Mouse (Mus musculus): ENCODE measurements around the gene Ccdc141. TPM values are rescaled to one million over a fixed set of nuclear protein-coding genes. Genes with fewer than 3 reads are reported as not detected.

Ccdc141 gene
- polyA plus RNA-seq, 1 experiment from 2014 or later, result 3.4 TPM

DNA sequence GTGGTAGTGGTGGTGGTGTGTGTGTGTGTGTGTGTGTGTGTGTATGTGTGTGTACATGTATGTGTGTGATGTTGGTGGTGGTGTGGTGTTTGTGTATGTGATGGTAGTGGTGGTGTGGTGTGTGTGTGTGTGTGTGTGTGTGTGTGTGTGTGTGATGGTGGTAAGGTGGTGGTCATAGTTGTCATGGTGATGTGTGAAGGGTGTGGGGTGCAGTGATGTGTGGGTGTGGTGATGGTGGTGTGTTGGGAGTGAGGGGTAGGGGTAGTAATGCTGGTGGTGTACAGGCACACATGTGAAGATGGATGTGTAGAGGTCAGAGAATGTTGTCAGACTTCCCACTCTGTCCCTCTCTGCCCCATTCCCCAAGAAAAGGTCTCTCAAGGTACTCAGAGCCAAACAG lies 85.1 kb downstream of the Ccdc141 start:
- no peak overlapping the region for H3K9ac ChIP-seq (ENCODE audit: low read length)
- H3K4me1 ChIP-seq (replicated peaks; ENCODE audit: control insufficient read depth, insufficient read depth, low read length), result no peaks in the 10 kb centered on the region
- no peaks in the 10 kb centered on the region for H3K27me3 ChIP-seq (ENCODE audit: control insufficient read depth, insufficient read depth, low read length)
- no peak overlapping the region for H3K4me3 ChIP-seq (ENCODE audit: low read depth, low read length)
- no peaks in the 10 kb centered on the region for H3K36me3 ChIP-seq (ENCODE audit: control insufficient read depth, insufficient read depth, low read length)
- H3K9me3 ChIP-seq (ENCODE audit: control insufficient read depth, low read length), result no peaks in the 10 kb centered on the region
- DNase-seq (ENCODE audit: low spot score) (no peak), ATAC-seq (replicated peaks; ENCODE audit: low FRiP score) (no peak)
- no peak overlapping the region for H3K4me2 ChIP-seq (ENCODE audit: low read depth, low read length, severe bottlenecking)
- no peak overlapping the region for H3K27ac ChIP-seq (ENCODE audit: low read depth, low read length)

DNA sequence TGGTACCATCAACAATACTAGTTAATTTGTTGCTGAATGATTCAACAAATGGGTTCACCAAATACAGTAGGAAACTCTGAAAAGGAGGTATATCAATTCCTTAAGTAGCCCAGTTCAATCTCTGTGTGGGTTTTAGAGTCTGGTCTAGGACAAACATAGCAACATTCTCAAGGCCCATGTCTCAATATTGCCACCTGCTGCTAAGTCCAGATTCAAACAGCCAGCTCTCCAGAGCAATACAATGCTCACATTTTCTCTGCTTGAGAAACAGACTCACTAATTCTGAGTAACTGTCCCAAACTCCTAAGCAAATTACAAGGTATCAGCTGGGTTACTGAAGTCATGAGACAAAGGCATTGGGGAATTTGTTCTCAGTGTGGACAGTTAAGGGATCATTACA lies 85.8 kb downstream of the Ccdc141 start:
- ATAC-seq (replicated peaks; ENCODE audit: low FRiP score) (no peak), DNase-seq (ENCODE audit: low spot score) (no peak)
- Histone ChIP-seq H3K27ac (ENCODE audit: low read depth, low read length) (no peak overlapping the region), H3K9ac (ENCODE audit: low read length) (no peak overlapping the region), H3K4me1 (replicated peaks; ENCODE audit: control insufficient read depth, insufficient read depth, low read length) (no peaks in the 10 kb centered on the region), H3K4me2 (ENCODE audit: low read depth, low read length, severe bottlenecking) (no peak overlapping the region), H3K36me3 (ENCODE audit: control insufficient read depth, insufficient read depth, low read length) (no peaks in the 10 kb centered on the region), H3K9me3 (ENCODE audit: control insufficient read depth, low read length) (no peaks in the 10 kb centered on the region), H3K27me3 (ENCODE audit: control insufficient read depth, insufficient read depth, low read length) (no peaks in the 10 kb centered on the region), H3K4me3 (ENCODE audit: low read depth, low read length) (no peak overlapping the region)

DNA sequence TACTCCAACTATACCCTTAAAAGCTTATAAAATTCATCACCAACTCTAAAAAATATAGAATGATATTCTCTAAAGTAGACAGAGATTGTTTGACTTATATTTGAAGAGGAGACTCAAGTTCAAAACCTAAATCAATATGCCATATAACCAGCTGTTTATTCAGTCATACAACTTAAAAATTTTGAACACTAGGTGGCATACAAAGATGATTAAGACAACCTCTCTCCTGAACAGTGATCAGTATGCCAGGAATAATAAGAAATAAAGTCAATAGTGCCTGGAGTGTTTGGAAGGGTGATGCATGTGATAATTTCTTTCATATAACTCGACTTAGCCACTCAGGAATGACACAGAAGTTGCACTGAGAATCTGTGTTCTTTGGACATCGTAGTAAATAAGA lies 89.3 kb downstream of the Ccdc141 start:
- no peaks in the 10 kb centered on the region for H3K36me3 ChIP-seq (ENCODE audit: control insufficient read depth, insufficient read depth, low read length)
- H3K27me3 ChIP-seq (ENCODE audit: control insufficient read depth, insufficient read depth, low read length), result no peaks in the 10 kb centered on the region
- WGBS, result 85% methylated on average over 2 of the region's 2 CpGs
- no peak for ATAC-seq (replicated peaks; ENCODE audit: low FRiP score)
- H3K4me1 ChIP-seq (replicated peaks; ENCODE audit: control insufficient read depth, insufficient read depth, low read length), result no peaks in the 10 kb centered on the region
- no peak overlapping the region for H3K27ac ChIP-seq (ENCODE audit: low read depth, low read length)
- H3K9ac ChIP-seq (ENCODE audit: low read length), result no peak overlapping the region
- no peak overlapping the region for H3K4me3 ChIP-seq (ENCODE audit: low read depth, low read length)
- no peaks in the 10 kb centered on the region for H3K9me3 ChIP-seq (ENCODE audit: control insufficient read depth, low read length)
- H3K4me2 ChIP-seq (ENCODE audit: low read depth, low read length, severe bottlenecking), result no peak overlapping the region
- no peak for DNase-seq (ENCODE audit: low spot score)

DNA sequence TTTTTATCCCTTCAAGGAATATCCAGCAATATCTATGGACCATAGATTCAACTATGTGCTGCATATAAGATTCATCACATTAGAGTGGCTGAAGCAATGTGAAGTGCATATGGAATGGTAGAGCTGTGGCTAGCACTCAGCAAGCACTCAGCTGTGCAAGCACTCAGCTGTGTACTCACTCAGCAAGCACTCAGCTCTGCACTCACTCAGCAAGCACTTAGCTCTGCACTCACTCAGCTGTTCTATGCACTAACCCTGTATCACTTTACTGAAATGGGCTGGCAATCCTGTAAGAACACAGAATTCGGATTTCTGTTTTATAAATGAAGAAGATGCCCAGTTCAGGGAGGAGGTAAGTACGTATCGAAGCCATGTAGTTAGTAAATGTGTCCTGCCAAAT lies 89.8 kb downstream of the Ccdc141 start:
- WGBS, result 78% methylated on average over 3 of the region's 3 CpGs
- Histone ChIP-seq H3K9ac (ENCODE audit: low read length) (no peak overlapping the region), H3K27ac (ENCODE audit: low read depth, low read length) (no peak overlapping the region), H3K9me3 (ENCODE audit: control insufficient read depth, low read length) (no peaks in the 10 kb centered on the region), H3K4me2 (ENCODE audit: low read depth, low read length, severe bottlenecking) (no peak overlapping the region), H3K36me3 (ENCODE audit: control insufficient read depth, insufficient read depth, low read length) (no peaks in the 10 kb centered on the region), H3K27me3 (ENCODE audit: control insufficient read depth, insufficient read depth, low read length) (no peaks in the 10 kb centered on the region), H3K4me3 (ENCODE audit: low read depth, low read length) (no peak overlapping the region), H3K4me1 (replicated peaks; ENCODE audit: control insufficient read depth, insufficient read depth, low read length) (no peaks in the 10 kb centered on the region)
- DNase-seq (ENCODE audit: low spot score), result no peak
- no peak for ATAC-seq (replicated peaks; ENCODE audit: low FRiP score)

DNA sequence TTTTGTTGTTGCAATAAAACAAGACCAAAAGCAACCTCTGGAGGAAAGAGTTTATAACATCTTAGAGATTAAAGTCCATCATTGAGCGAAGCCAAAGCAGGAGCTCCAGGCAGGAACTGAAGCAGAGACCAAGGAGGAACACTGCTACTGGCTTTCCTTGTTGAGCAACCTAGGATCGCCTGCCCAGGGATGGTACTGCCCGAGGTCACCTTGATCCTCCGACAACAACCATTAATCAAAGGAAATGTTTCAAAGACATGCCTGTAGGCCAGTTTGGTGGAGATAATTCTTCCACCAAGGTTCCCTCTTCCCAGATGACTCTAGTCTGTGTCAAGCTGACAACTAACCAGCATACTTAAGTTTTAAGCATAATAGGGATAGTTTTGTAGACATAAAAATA lies 91.7 kb downstream of the Ccdc141 start:
- Histone ChIP-seq H3K27me3 (ENCODE audit: control insufficient read depth, insufficient read depth, low read length) (no peaks in the 10 kb centered on the region), H3K27ac (ENCODE audit: low read depth, low read length) (no peak overlapping the region), H3K36me3 (ENCODE audit: control insufficient read depth, insufficient read depth, low read length) (no peaks in the 10 kb centered on the region), H3K4me2 (ENCODE audit: low read depth, low read length, severe bottlenecking) (no peak overlapping the region), H3K9me3 (ENCODE audit: control insufficient read depth, low read length) (no peaks in the 10 kb centered on the region), H3K4me1 (replicated peaks; ENCODE audit: control insufficient read depth, insufficient read depth, low read length) (no peaks in the 10 kb centered on the region), H3K4me3 (ENCODE audit: low read depth, low read length) (no peak overlapping the region), H3K9ac (ENCODE audit: low read length) (no peak overlapping the region)
- ATAC-seq (replicated peaks; ENCODE audit: low FRiP score), result no peak
- 94% methylated on average over 4 of the region's 4 CpGs for WGBS
- DNase-seq (ENCODE audit: low spot score), result no peak

DNA sequence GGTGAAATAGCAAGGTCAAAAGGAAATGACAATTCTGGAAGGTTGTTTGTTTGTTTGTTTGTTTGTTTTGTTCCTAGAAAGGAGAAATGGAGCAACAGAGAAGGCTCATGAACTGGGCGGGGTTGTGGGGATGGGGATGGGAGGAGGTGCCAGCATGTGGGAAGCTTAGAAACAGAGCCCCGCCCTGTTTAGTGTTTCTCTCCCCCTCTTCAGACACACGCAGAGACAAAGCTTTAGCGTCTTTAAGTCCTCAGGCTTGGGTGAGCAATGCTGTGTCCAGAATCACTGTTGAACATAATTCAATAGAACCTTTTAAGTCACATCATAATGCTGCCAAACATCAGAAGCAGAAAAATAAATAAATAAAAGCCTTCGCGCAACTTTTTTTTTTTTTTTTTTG lies 96.1 kb downstream of the Ccdc141 start:
- DNase-seq (ENCODE audit: low spot score) (no peak), ATAC-seq (replicated peaks; ENCODE audit: low FRiP score) (no peak)
- 38% methylated on average over 6 of the region's 6 CpGs for WGBS
- no peak overlapping the region for H3K27ac ChIP-seq (ENCODE audit: low read depth, low read length)
- no peaks in the 10 kb centered on the region for H3K4me1 ChIP-seq (replicated peaks; ENCODE audit: control insufficient read depth, insufficient read depth, low read length)
- H3K4me2 ChIP-seq (ENCODE audit: low read depth, low read length, severe bottlenecking), result no peak overlapping the region
- no peaks in the 10 kb centered on the region for H3K27me3 ChIP-seq (ENCODE audit: control insufficient read depth, insufficient read depth, low read length)
- H3K9me3 ChIP-seq (ENCODE audit: control insufficient read depth, low read length), result no peaks in the 10 kb centered on the region
- no peak overlapping the region for H3K4me3 ChIP-seq (ENCODE audit: low read depth, low read length)
- no peaks in the 10 kb centered on the region for H3K36me3 ChIP-seq (ENCODE audit: control insufficient read depth, insufficient read depth, low read length)
- no peak overlapping the region for H3K9ac ChIP-seq (ENCODE audit: low read length)

DNA sequence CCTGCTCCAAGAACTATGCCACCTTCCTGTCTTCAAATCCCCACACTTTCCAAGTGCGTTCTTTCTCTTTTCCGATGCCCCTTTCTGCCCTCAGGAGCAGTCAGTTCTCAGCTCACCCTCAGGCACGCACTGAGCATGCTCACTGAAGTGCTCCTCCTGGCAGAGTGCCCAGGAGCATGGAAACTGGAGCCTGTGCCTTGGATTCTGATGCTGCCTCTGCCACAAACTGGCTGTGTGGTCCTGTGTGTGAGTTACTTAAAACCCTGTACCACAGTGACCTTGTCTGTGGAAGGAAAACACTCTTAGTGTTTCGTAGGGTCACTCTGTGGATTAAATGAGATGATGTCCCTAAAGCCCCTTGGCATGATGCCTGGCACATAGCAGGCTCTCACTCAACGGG lies 96.5 kb downstream of the Ccdc141 start:
- H3K27ac ChIP-seq (ENCODE audit: low read depth, low read length), result no peak overlapping the region
- H3K27me3 ChIP-seq (ENCODE audit: control insufficient read depth, insufficient read depth, low read length), result no peaks in the 10 kb centered on the region
- 68% methylated on average over 5 of the region's 5 CpGs for WGBS
- no peak overlapping the region for H3K4me3 ChIP-seq (ENCODE audit: low read depth, low read length)
- ATAC-seq (replicated peaks; ENCODE audit: low FRiP score), result peak; percentile 56; the same call in 1 of the 2 replicates
- H3K4me1 ChIP-seq (replicated peaks; ENCODE audit: control insufficient read depth, insufficient read depth, low read length), result no peaks in the 10 kb centered on the region
- no peak overlapping the region for H3K9ac ChIP-seq (ENCODE audit: low read length)
- H3K4me2 ChIP-seq (ENCODE audit: low read depth, low read length, severe bottlenecking), result no peak overlapping the region
- no peaks in the 10 kb centered on the region for H3K9me3 ChIP-seq (ENCODE audit: control insufficient read depth, low read length)
- DNase-seq (ENCODE audit: low spot score), result no peak
- H3K36me3 ChIP-seq (ENCODE audit: control insufficient read depth, insufficient read depth, low read length), result no peaks in the 10 kb centered on the region

DNA sequence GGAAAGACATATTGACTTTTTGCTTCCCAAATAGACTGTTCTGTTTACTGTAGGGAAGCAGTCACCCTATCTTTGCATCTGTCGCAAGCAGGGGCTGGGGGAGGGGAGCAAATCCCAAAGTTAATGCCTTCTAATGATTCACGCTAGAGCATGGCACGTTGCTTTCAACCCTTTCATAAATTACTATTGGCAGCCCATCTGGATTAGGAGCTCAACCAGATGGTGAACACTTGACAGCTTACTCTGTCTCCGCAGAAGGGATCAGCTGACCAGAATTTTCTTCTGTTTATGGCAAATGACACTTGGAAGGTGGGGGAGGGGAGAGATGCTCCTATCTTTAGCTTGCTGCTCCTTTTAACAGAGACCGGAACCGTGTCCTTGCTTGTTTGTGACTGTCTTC lies 105.1 kb downstream of the Ccdc141 start:
- Histone ChIP-seq H3K4me3 (ENCODE audit: low read depth, low read length) (no peak overlapping the region), H3K36me3 (ENCODE audit: control insufficient read depth, insufficient read depth, low read length) (no peaks in the 10 kb centered on the region), H3K4me1 (replicated peaks; ENCODE audit: control insufficient read depth, insufficient read depth, low read length) (no peaks in the 10 kb centered on the region), H3K27ac (ENCODE audit: low read depth, low read length) (no peak overlapping the region), H3K27me3 (ENCODE audit: control insufficient read depth, insufficient read depth, low read length) (no peaks in the 10 kb centered on the region), H3K4me2 (ENCODE audit: low read depth, low read length, severe bottlenecking) (no peak overlapping the region), H3K9ac (ENCODE audit: low read length) (no peak overlapping the region), H3K9me3 (ENCODE audit: control insufficient read depth, low read length) (no peaks in the 10 kb centered on the region)
- DNase-seq (ENCODE audit: low spot score), result no peak
- 42% methylated on average over 6 of the region's 6 CpGs for WGBS
- peak; percentile 60; the same call in 1 of the 2 replicates for ATAC-seq (replicated peaks; ENCODE audit: low FRiP score)

DNA sequence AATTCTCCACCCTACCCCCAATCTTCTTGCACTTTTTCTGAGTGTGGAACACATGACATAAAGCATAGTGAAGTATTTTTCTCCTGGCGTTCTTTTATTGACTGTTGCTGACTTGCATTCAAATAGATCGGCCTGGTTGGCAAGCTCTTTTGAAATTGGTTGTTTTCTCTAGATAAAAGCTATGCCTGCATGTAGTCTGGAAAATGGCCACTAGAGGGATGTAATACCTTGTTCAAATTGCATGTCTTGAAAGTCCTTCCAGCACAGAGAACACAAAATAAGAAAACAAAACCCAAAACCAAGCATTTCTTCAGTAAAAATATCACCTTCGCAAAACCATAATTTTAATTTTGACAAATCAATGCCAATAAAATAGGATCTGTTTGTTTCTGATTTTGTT lies 108.6 kb downstream of the Ccdc141 start:
- no peak for DNase-seq (ENCODE audit: low spot score)
- Histone ChIP-seq H3K4me3 (ENCODE audit: low read depth, low read length) (no peak overlapping the region), H3K36me3 (ENCODE audit: control insufficient read depth, insufficient read depth, low read length) (no peaks in the 10 kb centered on the region), H3K27me3 (ENCODE audit: control insufficient read depth, insufficient read depth, low read length) (no peaks in the 10 kb centered on the region), H3K9me3 (ENCODE audit: control insufficient read depth, low read length) (no peaks in the 10 kb centered on the region), H3K4me1 (replicated peaks; ENCODE audit: control insufficient read depth, insufficient read depth, low read length) (peaks cover 2% of the 10 kb centered on the region; the same call in 1 of the 2 replicates), H3K27ac (ENCODE audit: low read depth, low read length) (no peak overlapping the region), H3K9ac (ENCODE audit: low read length) (no peak overlapping the region), H3K4me2 (ENCODE audit: low read depth, low read length, severe bottlenecking) (no peak overlapping the region)
- ATAC-seq (replicated peaks; ENCODE audit: low FRiP score), result no peak
- WGBS, result 43% methylated on average over 3 of the region's 3 CpGs

Data from forebrain, embryonic 11.5 days (tissue).